Mouse (Mus musculus) lung, postnatal 14 days (tissue): Measurements from ENCODE around the gene Agr3.

Experiments used
- DNase-seq: peaks from one replicate; pipeline ENCODE4 v3.0.0; 2021

Agr3 gene

DNA sequence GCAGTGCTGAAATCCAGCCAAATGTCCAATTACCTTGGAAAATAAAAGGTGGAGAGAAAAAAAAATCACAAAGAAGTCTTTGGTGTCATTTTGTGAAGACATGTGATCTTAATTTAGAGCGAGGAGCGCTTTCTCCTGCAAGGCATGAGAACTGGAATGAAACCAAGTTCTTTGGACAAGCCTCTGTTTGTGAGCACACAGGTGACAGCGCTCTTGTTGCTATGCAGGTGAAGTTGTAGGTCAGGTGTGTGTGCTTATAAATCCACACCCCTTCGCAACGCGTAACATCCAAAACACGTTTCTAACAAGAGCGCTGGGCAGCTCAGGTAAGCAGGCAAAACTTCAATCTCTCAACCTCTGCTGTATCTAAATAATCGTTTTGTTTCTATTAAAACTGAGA is at the start of gene Agr3:
TSS of gene Agr3 (plus strand) at position 219 of the 400 bp plus-strand sequence.
- no peak for DNase-seq

DNA sequence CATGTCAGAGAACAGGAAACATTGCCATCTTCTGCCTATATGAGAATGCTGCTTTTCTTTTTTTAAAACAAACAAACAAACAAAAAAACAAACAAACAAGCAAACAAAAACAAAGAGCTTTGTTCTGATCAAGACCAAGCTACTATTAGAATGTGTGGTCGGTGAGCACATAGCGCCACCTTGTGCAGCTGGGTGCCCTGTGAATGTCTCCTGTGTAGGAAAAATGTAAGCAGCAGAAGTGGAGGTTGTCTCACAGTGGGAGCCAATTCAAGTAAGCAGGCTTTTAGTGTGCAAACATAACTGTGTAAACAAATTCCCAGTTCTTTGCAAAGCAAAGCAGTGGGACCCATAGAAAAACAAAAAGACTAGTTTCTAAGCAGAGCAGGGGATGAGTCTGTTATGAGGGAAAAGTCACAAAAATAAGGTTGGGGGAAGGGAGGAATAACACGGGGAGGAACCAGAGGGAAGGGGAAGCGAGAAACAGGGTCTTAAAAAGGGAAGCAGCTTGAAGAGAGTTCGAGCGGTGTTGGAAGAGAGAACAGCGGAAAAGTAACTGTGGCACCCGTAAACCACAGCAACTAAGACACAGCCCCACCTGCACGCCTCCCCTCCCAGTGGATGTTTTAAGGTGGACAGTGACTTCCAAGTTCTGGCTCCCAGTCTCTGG is 40.4 kb upstream of the Agr3 start:
- DNase-seq: peak; percentile 50

DNA sequence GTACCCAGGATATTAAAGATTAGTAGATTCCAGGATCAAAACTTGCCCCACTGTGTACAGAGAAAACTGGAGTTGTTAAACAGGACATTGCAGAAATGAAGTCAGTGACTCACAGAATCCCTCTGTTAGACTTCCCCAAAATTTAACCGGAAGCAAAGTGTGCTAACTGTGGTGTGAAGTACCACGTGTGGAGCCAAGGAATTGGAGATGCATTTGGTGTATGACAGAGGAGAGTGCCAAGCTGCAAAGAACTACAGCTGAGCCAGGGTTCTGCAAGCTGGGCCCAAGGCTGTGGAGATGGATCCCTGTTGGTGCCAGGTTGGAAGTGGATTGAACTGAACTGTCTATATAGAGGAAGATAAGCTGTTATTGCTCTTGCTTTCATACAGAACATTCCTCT is 36.0 kb upstream of the Agr3 start:
- no peak for DNase-seq

DNA sequence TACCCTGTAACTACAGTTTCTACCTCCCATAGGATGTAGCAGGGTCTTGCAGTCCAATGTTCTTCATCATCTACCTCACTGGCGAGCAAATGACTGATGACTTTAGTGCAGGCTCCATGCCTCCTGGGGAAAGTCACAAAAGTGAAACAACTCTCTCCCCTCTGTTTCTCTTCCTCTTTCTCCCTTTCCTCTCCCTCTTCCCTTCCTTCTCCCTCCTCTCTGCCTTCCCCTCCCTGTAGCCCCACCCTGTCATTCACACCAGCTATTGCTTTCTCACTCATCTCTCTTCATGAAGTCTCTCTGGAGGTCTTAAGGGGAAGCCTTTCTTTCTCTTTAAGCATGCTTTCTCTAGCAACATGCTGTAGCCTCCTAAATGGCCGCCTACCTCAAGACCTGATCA is 34.7 kb upstream of the Agr3 start:
- no peak for DNase-seq

DNA sequence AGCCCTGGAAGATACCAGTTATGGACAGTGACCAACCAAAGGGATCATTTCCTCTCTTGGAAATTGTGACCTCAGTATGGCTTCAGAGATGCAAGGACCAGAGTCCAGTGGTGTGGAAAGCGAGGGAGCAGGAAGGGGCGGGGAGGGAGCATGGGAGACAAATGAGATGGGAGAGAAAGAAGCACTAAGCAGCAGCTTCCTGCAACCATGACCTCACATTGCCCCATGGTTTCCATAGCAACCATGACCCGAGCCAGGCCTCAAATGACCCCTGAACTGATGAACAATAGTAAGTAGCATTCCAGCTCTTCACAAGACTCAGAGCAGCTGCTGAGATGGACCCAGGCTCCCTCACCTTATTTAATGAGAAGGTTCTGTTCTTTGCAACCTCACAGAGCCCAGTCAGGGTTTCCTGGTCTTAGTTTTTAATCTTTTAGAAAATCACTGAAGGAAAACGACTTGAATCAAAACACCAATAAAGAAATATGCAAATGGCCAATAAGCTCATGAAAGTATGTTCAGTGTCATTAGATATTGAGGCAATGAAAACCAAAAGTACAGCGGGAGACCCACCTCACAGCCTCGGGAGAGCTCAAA is 31.0 kb upstream of the Agr3 start:
- DNase-seq: no peak

DNA sequence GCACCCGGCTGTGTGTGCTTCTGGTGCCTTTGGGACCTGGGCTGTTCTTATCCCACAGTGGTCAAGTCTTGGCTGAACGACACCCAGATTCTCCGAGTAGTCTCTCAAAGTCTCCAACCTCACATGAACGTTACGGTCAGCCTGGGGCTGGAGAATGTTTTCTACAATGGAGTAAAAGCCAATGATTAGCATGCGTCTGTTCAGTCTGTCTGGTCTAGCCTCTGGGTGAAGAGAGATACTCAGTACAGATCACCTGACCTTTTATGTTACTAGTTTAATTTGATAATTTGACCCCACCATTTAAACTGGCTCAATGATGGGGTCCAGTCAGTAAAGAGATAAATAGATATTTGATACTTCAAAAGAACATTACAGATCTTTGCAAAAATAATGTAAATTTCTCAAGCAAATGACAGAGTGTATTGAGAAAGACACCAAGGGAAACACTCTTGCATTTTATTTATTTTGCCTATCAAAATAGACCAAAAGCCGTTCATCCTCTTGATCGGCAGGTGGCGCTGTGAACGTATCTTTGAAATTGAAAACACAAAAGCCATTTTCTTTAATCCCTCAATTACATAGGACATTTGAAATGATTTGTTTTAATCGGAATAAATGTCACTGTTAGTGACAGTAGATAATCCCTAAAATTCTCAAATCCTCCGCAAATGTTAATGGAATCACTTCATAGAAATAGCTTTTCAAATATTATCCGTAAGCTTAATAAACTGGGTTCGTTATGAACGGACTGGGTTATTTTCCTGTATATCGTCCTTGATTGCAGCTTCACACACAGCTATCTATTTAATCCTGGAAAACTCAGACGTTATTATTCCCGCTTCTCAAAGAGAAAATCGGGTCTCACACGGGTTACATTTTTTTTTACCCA is 29.3 kb upstream of the Agr3 start:
- DNase-seq: peak; percentile 77

DNA sequence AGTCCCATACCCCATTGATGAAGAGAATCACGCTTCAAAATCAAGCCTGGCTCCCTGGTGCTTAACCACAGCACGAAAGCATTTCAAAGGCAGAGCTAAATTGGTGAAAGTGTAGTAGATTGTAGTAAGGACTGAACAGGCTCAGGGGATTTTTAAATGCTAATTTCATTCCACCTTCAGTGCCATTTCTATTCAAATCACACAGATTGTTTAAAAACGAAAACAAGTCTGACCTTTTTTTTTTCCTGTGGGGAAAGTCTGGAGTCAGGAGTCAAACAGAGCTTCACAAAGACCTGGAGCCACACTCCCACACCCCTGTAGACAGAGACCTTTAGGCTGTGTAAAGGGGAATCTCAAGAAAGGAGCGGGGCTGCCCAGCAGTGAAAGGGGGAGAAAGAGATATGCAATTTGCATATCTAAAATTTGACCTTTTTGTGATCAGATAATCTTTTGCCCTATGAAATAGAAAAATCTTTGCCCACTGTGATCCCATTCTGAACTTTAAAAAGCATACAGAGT is 28.6 kb upstream of the Agr3 start:
- no peak for DNase-seq

DNA sequence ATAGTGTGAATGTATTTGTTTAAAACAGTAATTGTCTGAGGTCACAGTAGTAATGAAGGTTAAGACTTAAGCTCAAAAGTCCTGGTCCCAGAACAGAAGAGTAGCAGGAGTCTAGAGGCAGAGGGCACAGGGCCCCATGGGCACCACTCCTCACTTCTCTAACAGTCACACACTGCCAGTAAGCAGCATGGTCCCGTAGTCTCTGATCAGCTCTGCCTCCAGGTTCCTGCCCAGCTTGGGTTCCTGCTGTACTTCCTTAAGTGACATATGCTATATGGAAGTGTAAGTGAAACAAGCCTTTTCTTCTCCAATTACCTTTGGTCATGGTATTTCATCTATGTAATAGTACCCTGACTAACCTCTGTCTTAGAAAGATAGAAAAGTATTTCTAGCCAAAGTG is 14.8 kb upstream of the Agr3 start:
- no peak for DNase-seq

DNA sequence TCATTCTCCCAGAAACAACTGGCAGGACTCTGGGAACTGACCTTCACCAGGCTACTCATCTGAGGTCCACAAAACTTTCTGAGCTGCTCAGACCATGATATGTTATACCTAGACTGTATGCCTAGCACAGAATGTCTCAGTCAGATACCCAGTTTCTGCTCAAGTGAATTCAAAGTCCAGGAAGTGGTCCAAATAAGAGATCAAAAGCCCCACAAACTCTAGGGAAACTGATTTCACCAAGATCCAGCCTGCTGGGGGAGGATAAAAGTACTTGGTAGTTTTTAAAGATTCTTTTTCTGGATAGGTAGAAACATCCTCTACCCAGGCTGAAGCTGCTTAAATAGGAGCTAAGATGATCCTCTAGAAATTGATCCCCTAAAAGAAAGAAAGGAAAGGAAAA is 9.6 kb upstream of the Agr3 start:
- DNase-seq: no peak

DNA sequence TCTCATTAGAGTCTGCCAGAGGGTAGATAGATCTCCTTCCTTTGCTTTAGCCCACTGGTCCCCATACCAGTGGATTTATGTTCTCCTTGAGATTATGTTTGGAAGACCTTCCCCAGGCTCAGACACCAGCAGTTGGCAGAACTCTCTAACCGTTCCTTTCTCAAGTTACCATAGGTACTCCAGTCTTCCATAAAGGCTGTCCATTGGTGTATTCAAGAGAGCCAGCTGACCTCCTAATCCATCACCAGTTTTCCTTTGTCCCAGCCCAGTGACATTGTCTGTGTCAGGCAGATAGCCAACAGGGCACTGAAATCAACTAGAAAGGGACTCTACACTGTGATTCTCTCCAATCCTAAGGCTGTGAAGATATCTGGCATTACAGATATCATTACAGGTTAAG is 9.0 kb upstream of the Agr3 start:
- no peak for DNase-seq

DNA sequence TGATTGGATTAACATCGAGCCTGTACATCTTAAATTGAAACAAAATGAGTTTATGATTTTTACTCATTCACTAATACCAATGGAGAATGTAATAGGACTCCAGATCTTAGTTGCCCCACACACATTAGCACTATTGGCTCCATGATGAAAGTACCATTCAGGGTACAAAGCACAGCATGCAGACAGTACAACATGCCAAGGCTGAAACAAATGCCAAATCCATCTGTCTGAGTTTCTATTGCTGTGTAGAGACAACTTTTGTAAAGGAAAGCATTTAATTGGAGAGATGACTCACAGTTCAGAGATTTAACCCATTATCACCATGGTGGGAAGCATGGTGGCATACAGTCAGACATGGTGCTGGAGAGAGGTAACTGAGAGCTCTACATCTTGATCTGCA is 7.4 kb upstream of the Agr3 start:
- no peak for DNase-seq

DNA sequence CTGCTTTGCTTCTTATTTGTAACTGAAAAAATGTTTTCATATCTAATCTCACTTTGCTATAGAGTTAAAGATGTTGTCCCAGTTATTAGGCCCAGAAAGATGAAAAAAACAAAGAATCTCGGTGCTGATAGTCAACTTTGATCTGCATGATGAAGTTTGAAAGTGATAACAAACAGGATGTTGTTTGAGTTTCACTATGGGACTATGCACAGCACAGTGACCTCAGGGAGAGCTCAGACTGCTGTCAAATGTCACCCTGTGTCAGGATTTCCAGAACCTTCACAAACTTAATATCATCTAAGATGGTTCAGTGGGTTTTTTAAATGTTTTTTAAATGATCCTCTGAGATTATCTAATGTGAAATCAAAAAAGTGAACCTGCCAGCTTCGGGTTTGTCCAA is 2.4 kb downstream of the Agr3 start:
- DNase-seq: no peak

DNA sequence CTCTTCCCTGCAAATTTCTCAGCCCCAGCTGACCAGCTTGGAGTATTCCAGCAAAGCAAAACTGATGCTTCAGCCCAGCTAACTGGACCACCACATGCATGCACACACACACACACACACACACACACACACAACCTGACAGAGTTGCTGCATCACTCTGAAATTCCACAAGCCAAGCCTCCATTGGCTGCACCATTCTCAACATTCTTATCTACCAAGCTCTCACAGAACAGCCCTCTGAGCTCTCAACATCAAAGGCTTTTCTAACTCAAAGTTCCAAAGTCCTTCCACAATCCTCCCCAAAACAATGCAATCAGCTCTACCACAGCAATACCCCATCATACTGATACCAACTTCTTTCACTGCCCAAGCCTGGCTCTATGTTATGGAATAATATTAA is 7.4 kb downstream of the Agr3 start:
- DNase-seq: no peak

DNA sequence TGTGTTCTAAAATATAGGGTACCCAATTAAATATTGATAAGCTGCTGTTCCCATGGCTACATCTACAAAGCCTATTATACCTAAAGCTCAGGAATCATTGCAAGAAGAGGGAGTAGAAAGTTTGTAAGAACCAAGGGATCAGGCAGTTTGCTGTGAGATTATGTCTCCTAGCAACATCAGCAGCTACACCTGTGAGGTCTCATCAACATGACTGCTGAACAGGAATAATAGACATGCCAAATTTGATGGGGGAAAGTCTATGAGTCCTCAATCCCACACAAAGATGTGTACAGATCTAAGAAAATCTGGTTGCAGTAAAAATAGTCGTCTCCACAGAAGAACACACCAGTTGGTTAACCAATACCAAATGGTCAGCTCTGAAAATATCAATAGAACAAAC is 26.3 kb downstream of the Agr3 start:
- no peak for DNase-seq

DNA sequence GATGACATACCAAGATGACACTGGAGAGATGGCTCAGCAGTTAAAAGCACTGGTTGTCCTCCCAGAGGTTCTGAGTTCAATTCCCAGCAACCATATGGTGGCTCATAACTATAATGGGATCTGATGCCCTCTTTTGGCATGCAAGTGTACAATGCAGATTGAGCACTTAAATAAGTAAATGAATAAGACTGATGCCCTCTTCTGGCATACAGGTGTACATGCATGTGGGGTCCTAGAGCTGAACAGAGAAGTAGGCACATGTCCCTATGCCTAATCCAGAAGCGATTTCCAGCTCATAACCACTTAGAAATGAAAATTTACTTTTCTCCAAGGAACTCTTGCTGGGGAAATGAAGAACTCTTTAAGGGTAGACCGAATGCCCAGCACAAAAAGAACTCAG is 31.8 kb downstream of the Agr3 start:
- DNase-seq: no peak

DNA sequence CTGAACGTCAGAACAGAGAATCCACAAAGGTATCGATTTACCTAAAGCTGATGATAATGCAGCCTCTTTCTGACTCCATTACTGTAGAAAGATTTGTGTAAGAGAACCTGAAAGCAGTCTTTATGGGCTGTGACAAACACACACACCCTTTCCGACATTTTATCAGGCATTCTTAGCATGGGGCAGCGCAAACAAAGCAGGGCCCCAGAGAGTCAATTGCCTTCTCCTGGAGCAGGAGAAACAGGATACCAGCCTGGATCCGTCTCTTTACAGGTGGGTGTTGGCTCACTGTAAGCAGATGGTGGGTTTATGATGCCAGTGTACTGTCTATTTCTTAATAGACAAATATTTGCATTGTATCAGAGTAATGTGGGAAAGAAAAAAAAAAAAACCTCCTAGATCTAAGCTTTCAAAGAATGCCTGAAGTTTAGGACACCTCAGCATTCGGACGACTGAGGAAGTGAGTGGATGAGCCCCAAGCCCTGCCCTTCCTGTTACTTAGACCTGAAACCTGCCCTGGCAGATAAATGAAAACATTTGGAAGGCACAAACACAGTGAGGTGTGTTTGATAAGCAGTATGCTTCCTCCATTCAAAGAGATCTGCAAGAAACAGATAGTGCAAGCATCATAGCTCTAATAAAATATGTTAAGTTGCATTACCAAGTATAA is 40.8 kb downstream of the Agr3 start:
- DNase-seq: no peak

DNA sequence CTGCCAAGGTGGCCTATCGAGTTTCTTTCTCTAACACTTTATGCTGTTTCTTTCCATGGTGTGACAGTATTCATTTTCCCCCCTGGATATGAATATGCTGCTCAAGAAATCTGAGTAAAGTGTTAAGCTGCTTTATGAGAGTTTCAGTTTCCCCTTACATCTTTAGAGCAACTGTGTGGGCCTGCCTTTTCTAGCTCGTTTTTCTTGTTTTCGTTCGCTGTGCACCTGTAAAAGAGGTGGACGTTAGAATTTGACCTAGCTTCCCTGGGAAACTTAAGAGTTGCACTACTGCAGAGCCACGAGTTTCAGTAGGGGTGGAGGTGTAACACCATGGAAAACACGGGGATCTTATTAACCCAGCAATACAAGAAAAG is 41.3 kb downstream of the Agr3 start:
- DNase-seq: no peak

DNA sequence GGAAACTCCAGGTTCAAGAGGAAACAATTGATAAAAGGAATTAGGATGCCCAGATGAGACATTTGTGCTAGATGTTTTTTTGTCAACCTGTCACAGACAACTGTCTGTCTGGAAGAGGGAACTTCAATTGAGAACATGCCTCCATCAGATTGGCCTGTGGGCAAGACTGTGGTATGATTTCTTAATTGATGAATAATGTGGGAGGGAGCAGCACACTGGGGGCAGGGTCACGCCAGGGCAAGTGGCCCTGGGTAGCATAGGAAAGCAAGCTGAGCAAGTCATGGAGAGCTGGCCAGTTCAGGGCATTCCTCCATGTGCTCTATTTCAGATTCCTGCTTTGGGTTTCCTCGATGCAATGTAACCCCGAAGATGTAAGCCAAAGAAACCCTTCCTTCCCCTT is 50.5 kb downstream of the Agr3 start:
- no peak for DNase-seq

DNA sequence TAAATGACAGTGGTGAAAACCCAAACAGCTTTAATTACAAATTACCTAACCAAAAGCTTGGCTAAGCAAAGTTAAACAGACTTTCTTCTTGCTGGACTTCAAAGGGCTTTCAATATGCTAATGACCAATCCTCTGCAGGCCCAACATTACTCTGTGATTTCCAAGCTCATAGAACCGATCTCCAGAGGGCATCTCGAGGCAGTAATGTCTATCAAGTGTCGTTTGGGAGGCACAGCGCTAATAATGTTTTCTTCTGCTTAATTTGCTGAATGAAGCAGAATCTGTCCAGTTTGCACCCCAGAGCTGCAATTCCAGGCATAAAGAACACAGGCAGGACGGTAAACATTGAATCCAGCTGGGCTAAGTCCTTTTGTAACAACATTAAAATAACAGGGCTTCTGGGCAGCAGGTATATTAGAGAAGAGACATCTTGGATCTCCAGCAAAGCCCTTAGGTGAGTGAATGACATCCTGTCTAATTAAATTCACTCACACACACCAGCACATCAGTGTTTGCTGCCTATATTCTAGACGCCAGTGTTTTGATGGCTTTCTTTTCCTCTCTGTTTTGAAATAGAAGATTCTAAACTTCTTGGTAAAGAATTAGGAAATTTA is 52.3 kb downstream of the Agr3 start:
- DNase-seq: no peak

DNA sequence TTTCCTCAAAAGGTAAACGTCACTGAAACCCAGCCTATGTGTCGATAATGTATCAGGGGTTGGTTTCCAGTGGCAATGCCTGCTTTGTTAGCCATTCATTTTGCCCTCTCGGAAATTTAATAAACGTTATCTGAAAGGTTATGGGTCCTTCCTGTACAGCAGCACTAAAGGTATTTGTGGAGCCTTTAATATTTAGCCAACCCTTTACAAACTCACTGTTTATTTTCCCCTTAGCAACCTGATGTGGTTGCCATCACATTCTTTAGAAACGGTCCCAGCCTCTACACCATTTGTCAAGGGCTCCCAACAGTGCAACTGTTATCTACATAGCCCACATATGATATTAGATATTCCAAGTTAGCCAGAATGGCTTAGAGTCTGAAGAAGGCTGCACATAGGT is 54.2 kb downstream of the Agr3 start:
- DNase-seq: no peak

DNA sequence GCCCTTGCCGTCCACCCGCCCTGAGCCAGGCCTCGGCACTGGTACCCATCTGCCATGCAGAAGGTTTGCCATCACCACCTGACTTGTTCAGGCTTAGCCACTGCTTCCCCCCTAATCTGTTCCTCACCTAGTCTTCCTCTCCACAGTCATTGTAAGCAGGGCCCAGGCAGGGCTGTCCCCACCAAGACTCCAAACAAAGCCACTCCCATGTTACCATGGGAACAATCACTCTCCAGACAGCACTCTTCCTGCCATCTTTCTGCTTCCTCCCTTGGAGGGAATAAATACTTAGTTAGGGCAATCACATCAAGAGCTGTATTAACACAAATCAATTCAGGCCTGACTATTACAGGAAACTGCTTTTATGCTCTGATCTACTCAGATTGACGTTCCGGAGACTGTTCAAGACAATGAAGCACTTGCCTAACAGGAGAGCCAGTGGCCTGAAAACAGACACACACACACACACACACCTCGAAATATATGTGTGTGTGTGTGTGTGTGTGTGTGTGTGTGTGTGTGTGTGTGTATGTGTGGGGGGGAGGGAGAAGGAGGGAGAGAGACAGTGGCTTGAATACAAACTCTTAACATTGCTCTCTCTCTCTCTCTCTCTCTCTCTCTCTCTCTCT is 56.4 kb downstream of the Agr3 start:
- DNase-seq: peak; percentile 44

DNA sequence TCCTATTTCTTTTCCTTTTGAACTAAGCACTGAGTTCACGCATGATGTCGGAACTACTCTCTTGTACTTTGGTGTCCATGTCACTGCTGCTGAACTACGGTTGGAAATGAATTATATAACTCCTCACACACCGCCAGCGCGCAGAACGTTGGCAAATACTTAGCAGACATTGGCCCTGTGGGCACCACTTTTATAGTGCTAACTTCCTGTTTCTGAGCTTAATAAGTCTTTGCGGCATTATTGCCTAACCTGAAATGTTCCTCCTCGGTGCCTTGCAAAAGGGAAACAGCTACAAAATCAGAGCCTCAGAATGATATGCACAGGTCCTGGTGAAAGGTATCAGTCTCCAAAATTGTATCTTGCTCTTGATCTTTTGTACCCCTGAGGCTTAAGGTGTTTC is 58.1 kb downstream of the Agr3 start:
- no peak for DNase-seq

DNA sequence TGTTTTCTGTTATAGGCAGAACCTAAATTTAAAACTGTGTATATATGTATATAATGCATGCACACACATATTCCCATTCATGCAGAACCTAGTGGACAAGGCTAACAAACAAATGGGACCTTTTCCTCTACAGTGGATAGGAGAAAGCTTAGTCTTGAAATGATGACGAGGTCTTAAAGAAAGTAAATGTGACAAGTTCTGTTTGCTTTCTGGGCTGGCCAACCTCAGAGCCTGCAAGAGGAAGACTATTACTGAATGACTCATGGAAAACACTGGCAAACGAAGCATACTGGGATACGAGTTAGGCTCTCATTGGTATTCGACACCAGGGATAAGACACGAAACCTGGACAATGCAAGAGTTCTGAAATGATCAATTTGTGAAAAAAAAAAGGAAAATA is 59.3 kb downstream of the Agr3 start:
- DNase-seq: no peak
